In genomic region chr13:37876836-37877235, GRCm38 (mm10) we compare ENCODE assay signal across 25 mouse cellular contexts.
A peak's percentile ranks its signal among the peaks of the same experiment; 100 is the strongest.
DNase-seq lines count a peak whose midpoint lies in the region; ATAC-seq lines count a peak whose summit lies in the region.
"Had no signal": no experiment of that assay in that cellular context is flagged by ENCODE, and none has a peak within 500 bp of the region (broad histone marks: within the 10 kb centered on the region; RNA-seq: fewer than 3 reads in every experiment).

No protein-coding gene starts in this region.

- H3K9ac ChIP-seq in midbrain, embryonic 11.5 days (ENCODE audit: low read length) = no peak overlapping the region
- H3K9ac ChIP-seq in midbrain, embryonic 14.5 days (replicated peaks; ENCODE audit: low read length) = no peak overlapping the region
- 0 out of 2 replicates have a peak overlapping the region, but pooled peaks have one; percentile 40 for H3K9ac ChIP-seq in liver, embryonic 13.5 days
- H3K9ac ChIP-seq in midbrain, embryonic 16.5 days (ENCODE audit: low read depth, low read length) = no peak overlapping the region
- H3K9ac ChIP-seq: embryonic facial prominence, embryonic 13.5 days; forebrain, embryonic 13.5 days; hindbrain, embryonic 14.5 days; limb, embryonic 15.5 days; neural tube, embryonic 15.5 days; stomach, embryonic 15.5 days had no signal

- H3K9me3 ChIP-seq in midbrain, embryonic 11.5 days (ENCODE audit: control insufficient read depth, low read length) = no peaks in the 10 kb centered on the region
- no peaks in the 10 kb centered on the region for H3K9me3 ChIP-seq in midbrain, embryonic 14.5 days (ENCODE audit: control insufficient read depth, low read length)
- no peaks in the 10 kb centered on the region for H3K9me3 ChIP-seq in liver, embryonic 13.5 days (replicated peaks)
- H3K9me3 ChIP-seq in midbrain, embryonic 16.5 days (replicated peaks; ENCODE audit: control insufficient read depth, low read length, poor library complexity, severe bottlenecking) = no peaks in the 10 kb centered on the region
- H3K9me3 ChIP-seq: embryonic facial prominence, embryonic 13.5 days; forebrain, embryonic 13.5 days; limb, embryonic 15.5 days; neural tube, embryonic 15.5 days; stomach, embryonic 15.5 days had no signal

- no peak overlapping the region for H3K4me2 ChIP-seq in midbrain, embryonic 11.5 days
- no peak overlapping the region for H3K4me2 ChIP-seq in midbrain, embryonic 14.5 days (ENCODE audit: low read length)
- H3K4me2 ChIP-seq in liver, embryonic 13.5 days = no peak overlapping the region
- H3K4me2 ChIP-seq in midbrain, embryonic 16.5 days (ENCODE audit: low read length) = no peak overlapping the region
- H3K4me2 ChIP-seq: embryonic facial prominence, embryonic 13.5 days; forebrain, embryonic 13.5 days; hindbrain, embryonic 14.5 days; limb, embryonic 15.5 days; neural tube, embryonic 15.5 days; stomach, embryonic 15.5 days had no signal

- H3K36me3 ChIP-seq in midbrain, embryonic 11.5 days (ENCODE audit: control insufficient read depth, insufficient read depth, low read length) = no peaks in the 10 kb centered on the region
- H3K36me3 ChIP-seq in midbrain, embryonic 14.5 days (ENCODE audit: control insufficient read depth, insufficient read depth, low read length) = no peaks in the 10 kb centered on the region
- H3K36me3 ChIP-seq in liver, embryonic 13.5 days = no peaks in the 10 kb centered on the region
- H3K36me3 ChIP-seq in midbrain, embryonic 16.5 days (ENCODE audit: control insufficient read depth, insufficient read depth, low read length) = no peaks in the 10 kb centered on the region
- H3K36me3 ChIP-seq: embryonic facial prominence, embryonic 13.5 days; limb, embryonic 15.5 days; neural tube, embryonic 15.5 days; stomach, embryonic 15.5 days had no signal

- H3K4me3 ChIP-seq in midbrain, embryonic 11.5 days (ENCODE audit: low read depth, low read length) = no peak overlapping the region
- H3K4me3 ChIP-seq in midbrain, embryonic 14.5 days (replicated peaks; ENCODE audit: low read depth, low read length) = no peak overlapping the region
- H3K4me3 ChIP-seq in liver, embryonic 13.5 days (replicated peaks) = no peak overlapping the region
- no peak overlapping the region for H3K4me3 ChIP-seq in midbrain, embryonic 16.5 days (ENCODE audit: low read depth, low read length)
- H3K4me3 ChIP-seq: embryonic facial prominence, embryonic 13.5 days; forebrain, embryonic 13.5 days; limb, embryonic 15.5 days; neural tube, embryonic 15.5 days; stomach, embryonic 15.5 days had no signal

- no peak overlapping the region for H3K27ac ChIP-seq in midbrain, embryonic 11.5 days (ENCODE audit: low read depth, low read length)
- H3K27ac ChIP-seq in midbrain, embryonic 14.5 days (replicated peaks; ENCODE audit: low read depth, low read length) = no peak overlapping the region
- peak overlapping the region; percentile 86 for H3K27ac ChIP-seq in liver, embryonic 13.5 days
- H3K27ac ChIP-seq in midbrain, embryonic 16.5 days (ENCODE audit: low read length) = no peak overlapping the region
- H3K27ac ChIP-seq: embryonic facial prominence, embryonic 13.5 days; forebrain, embryonic 13.5 days; hindbrain, embryonic 14.5 days; limb, embryonic 15.5 days; macrophage; neural tube, embryonic 15.5 days; stomach, embryonic 15.5 days had no signal

- ATAC-seq in midbrain, embryonic 11.5 days (ENCODE audit: low FRiP score) = no peak
- no peak for ATAC-seq in midbrain, embryonic 14.5 days (ENCODE audit: low FRiP score, low TSS enrichment)
- ATAC-seq in liver, embryonic 13.5 days (ENCODE audit: low read depth) = no peak
- ATAC-seq in midbrain, embryonic 16.5 days = no peak
- ATAC-seq: activated CD4-positive, CD25-positive, alpha-beta regulatory T cell, adult 4 months; forebrain, embryonic 13.5 days; lung, postnatal 0 days had no signal

- peak; percentile 37 for DNase-seq in kidney, adult 11 months
- no peak for DNase-seq in kidney, postnatal 10 days
- peak; percentile 75 for DNase-seq in midbrain, embryonic 11.5 days (ENCODE audit: low spot score, missing footprints)
- DNase-seq in midbrain, embryonic 14.5 days = no peak
- DNase-seq in liver, embryonic 13.5 days = no peak
- DNase-seq in cerebellum, postnatal 10 days = no peak
- DNase-seq: cerebellum, adult 2 months; cerebellum, postnatal 36 days; embryo, embryonic 11 days; heart, postnatal 4 days; layer of hippocampus, adult 9-11 months; left cerebral cortex, postnatal 4 days; right cerebral cortex, adult 18-20 months; right cerebral cortex, postnatal 4 days; thymus, postnatal 25 days had no signal

- H3K27me3 ChIP-seq in midbrain, embryonic 11.5 days (ENCODE audit: control insufficient read depth, insufficient read depth, low read length) = no peaks in the 10 kb centered on the region
- H3K27me3 ChIP-seq in midbrain, embryonic 14.5 days (ENCODE audit: control insufficient read depth, insufficient read depth, low read length) = no peaks in the 10 kb centered on the region
- no peaks in the 10 kb centered on the region for H3K27me3 ChIP-seq in liver, embryonic 13.5 days
- no peaks in the 10 kb centered on the region for H3K27me3 ChIP-seq in midbrain, embryonic 16.5 days (ENCODE audit: control insufficient read depth, insufficient read depth, low read depth, low read length)
- H3K27me3 ChIP-seq: embryonic facial prominence, embryonic 13.5 days; forebrain, embryonic 13.5 days; limb, embryonic 15.5 days; neural tube, embryonic 15.5 days; stomach, embryonic 15.5 days had no signal

- 0 out of 2 replicates have a peak, but pooled peaks cover 2% of the 10 kb centered on the region for H3K4me1 ChIP-seq in midbrain, embryonic 11.5 days (ENCODE audit: control insufficient read depth, insufficient read depth, low read length)
- no peaks in the 10 kb centered on the region for H3K4me1 ChIP-seq in midbrain, embryonic 14.5 days (ENCODE audit: control insufficient read depth, insufficient read depth, low read length)
- peaks cover 99% of the 10 kb centered on the region for H3K4me1 ChIP-seq in liver, embryonic 13.5 days (replicated peaks)
- no peaks in the 10 kb centered on the region; the same call in 1 of the 2 replicates for H3K4me1 ChIP-seq in midbrain, embryonic 16.5 days (ENCODE audit: control insufficient read depth, insufficient read depth, low read length)
- H3K4me1 ChIP-seq: forebrain, embryonic 13.5 days had no signal

- 70% methylated on average over 4 of the region's 4 CpGs for WGBS in midbrain, embryonic 11.5 days
- WGBS in midbrain, embryonic 14.5 days = 66% methylated on average over 4 of the region's 4 CpGs
- WGBS in liver, embryonic 13.5 days (ENCODE audit: insufficient replicate concordance) = 48% methylated on average over 4 of the region's 4 CpGs
- 69% methylated on average over 4 of the region's 4 CpGs for WGBS in midbrain, embryonic 16.5 days

Comparison
In these comparisons a context has a peak if more than half of its experiments do, and no peak if none do; other contexts are left out.
1. DNase-seq: peak in kidney, adult 11 months (single experiment) and midbrain, embryonic 11.5 days (single experiment); none in kidney, postnatal 10 days (single experiment), midbrain, embryonic 14.5 days (single experiment), liver, embryonic 13.5 days (single experiment) and cerebellum, postnatal 10 days (0 of 2).